Mouse (Mus musculus) T-helper 17 cell (primary cell): ENCODE measurements around the gene Nmb.

Experiments used
- in situ Hi-C, 2 experiments: fragments of 300-600 bp; cut with MboI, MseI; formaldehyde crosslinking; loops; 1 replicate in 1 of 2; 2 replicates in 1 of 2; pipeline ENCODE4 v1.15.1; 2025; ENCODE audit warnings: high pct_unique_total_duplicates in 2 of 2

The Nmb gene

DNA sequence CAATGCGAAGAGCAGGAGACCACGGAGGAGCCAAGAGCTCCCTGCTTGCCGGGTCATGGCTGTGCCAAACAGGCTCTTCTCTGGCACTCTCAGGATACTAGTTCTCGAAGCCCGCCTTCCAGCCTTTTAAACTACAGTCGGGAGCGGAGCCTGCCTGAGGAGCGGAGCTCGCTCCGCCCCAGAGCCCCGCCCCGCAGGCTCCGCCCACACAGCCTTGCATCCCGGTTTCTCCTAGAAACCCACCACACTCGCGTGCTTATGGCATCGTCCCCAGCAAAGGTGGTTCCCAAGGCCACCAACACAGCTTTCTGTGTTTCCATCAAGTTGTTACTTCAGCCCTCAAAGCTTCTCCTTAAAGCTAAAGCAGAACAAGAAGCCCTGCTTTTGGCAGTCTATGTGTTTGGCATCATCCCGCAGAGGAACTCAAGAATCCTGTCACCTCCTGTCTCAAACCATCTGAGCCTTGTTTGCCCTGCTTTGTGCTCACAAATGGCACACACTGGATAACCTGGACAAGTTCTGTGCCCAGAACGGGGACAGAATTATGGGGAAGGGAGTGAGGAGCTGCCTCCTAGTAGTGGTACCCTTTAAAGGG, at the start of gene Nmb:
Gene Nmb, minus strand, starts transcription at position 156 of the 595 bp plus-strand sequence.
- in situ Hi-C loops, result no loop called here

- in situ Hi-C loops, result no loop called here
Measured at GRCm38 (mm10) chr7:80954251-80954650, 49.4 kb upstream of the Nmb start.

DNA sequence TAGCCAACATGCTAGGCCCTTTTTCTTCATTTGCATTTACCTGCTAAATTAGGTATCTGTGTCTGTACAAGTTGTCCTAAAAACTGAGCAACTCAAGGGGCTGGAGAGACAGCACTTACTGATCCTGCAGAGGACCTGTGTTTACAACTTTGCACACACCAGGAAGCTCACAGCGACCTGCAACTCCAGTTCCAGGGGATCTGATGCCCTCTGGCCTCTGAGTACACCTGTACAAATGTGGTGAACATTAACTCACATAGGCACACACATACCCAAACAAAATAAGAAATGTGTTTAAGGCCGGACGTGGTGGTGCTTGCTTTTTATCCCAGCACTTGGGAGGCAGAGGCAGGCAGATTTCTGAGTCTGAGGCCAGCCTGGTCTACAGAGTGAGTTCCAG, 47.3 kb upstream of the Nmb start:
- in situ Hi-C loops, result no loop called here

DNA sequence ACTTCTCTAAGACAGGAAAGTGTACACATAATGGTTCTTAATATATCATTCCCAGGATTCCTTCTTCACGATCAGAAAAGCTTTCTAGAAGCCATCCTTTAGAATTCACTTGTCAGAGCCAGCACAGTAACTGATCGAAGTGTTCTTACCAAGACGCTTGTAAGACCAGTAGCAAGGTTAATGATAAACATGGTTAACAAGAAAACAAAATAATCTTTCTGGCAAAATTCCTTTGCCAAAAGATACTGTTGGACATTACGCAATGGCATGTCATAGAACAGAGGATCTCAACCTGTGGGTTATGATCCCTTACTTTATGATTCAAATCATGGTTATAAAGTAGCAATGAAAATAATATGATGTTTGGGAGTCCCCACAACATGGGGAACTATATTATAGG, 46.6 kb upstream of the Nmb start:
- in situ Hi-C loops, result no loop called here

- in situ Hi-C loops, result no loop called here
Measured at GRCm38 (mm10) chr7:80947445-80948350, 42.8 kb upstream of the Nmb start, which contains the start of gene Sec11a. TSS of gene Sec11a (minus strand) at chr7:80947780.

GRCm38 (mm10) chr7:80939808-80940207, 34.9 kb upstream of the Nmb start:
- in situ Hi-C loops, result loop anchor here (5.0 kb wide), 2 partner anchors 32 to 82 kb away; no protein-coding TSS in a partner anchor

DNA sequence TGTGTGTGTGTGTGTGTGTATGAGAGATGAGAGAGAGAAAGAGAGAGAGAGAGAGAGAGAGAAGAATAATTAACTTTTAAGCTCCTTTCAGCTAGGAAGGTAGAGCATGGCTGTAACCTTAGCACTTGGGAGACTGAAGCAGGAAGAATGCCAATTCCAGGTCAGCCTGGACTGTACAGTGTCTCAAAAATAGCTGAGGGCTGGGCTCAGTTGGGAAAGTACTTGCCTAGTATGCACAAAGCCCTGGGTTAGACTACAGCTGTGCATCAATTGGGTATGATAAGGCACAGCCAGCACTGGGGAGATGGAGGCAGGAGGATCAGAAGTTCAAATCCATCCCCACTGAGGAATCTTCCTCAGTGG, 32.4 kb upstream of the Nmb start:
- in situ Hi-C loops, result loop anchor here (5.0 kb wide), 2 partner anchors 35 to 85 kb away; no protein-coding TSS in a partner anchor

- in situ Hi-C loops, result loop anchor here (5.0 kb wide), 2 partner anchors 36 to 86 kb away; no protein-coding TSS in a partner anchor
Measured at GRCm38 (mm10) chr7:80936617-80937303, 31.9 kb upstream of the Nmb start.

DNA sequence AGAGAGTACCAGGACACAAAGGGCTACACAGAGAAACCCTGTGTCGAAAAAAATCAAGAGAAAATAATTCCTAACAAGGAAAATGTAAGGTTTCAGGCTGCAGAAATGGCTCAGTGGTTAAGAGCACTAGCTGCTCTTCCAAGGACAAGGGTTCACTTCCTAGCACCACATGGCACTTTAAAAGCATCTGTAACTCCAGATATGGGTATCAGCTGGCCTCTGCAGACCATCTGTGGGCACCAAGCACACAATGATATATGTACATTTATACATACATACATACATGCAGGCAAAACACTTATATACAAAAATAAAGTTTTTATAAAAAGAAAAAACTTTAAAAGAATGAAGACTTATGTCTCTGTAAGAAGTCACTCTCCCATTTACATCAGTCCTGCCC, 31.0 kb upstream of the Nmb start:
- in situ Hi-C loops, result loop anchor here (5.0 kb wide), 2 partner anchors 36 to 86 kb away; no protein-coding TSS in a partner anchor

DNA sequence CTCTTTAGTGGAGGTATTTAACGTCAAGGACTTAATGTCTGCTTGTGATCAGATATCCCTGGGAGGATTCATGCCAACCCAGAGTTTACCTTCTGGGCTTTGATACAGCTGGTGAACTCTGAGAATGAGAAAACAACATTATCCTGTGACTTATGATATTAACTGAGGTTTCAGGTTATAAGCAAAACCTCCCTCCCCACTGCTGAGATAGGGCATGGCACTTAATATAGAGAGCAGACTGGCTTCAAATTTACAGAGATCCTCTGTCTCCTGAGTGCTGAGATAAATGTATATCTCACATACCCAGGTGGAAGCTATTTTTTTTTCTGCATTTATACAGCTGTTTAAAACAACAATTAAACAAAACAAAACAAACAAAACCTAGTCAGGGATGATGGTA, 27.9 kb upstream of the Nmb start:
- in situ Hi-C loops, result no loop called here

DNA sequence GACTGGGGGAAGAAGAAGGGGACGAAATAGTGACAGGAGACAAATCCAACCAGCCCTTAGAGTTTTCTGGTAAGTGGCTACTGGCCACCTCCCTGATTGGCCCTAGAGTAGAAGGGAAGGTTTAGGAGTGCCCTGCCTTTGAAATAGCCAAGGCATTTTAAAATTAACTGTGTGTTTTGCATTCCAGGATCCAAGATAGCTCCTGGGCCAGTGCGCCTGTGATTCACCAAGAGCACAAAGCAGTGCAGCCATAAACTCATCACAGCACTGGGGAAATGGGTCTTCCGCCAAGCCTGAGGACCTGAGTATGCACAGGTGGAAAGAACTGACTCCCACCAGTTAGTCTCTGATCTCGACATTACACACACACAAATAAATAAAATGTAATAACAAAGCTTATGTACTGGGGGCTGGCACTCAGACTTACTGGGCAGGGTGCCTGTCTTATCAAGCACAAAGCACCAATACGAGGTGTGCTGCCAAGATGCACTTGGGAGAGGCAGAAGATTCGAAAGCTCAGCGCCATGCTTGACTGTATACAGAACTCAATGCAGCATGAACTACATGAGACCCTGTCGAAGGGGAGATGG, 26.8 kb upstream of the Nmb start:
- in situ Hi-C loops, result no loop called here

- in situ Hi-C loops, result no loop called here
Measured at GRCm38 (mm10) chr7:80923165-80923564, 18.3 kb upstream of the Nmb start.

GRCm38 (mm10) chr7:80919647-80920008, 14.8 kb upstream of the Nmb start:
- in situ Hi-C loops, result no loop called here

DNA sequence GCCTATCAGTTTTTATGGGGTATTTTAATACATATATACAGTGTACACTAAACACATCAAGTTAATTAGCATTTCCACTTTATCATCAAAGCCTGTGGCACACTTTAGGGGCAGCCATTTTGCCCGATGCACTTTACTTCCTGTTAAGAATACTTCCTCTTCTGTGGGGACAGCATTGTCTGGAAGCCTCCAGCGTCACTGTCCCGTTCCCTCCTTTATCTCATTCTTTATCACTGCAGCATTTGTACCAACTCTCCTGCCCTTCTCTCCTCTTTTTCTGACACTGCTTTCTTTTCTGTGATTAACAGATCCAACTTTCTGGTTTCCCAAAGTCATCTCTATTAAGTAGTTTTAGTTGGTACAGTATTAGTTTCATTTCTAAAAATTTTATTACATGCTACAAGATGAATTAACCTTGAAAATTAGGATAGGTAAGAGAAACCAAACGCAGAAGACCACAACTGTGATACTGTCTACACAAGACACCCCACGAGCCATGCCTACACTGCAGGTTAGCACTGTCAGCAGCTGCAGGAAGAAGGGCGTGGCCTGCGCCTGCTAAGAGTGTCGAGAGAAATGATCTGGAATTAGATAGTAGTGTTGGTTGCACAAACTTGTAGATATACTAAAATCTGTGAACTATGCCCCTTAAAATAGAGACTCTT, 14.2 kb upstream of the Nmb start:
- in situ Hi-C loops, result no loop called here

DNA sequence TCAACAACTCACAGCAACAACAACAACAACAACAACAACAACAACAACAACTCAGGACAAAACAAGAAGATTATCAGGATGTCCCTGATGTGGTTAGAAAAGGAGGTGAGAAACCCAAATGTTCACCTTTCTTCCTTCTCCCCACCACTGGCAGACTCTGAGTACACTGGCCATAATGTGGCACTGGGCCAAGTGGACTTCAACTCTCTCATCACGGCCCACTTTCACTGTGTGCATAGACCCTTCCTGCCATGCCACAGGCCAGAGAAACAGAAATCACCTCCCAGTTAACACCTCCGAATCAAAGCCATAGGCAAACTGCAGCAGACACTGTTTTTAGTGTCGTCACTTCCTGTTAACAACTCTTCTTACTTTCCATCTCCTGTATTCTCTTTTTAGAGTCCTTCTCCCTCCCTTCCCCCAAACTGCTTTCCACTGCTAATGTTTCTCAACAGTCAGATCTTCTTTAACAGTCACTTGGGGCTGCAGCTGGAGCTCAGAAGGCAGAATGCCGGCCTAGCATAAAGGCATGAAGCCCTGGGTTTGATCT, 13.1 kb upstream of the Nmb start:
- in situ Hi-C loops, result no loop called here

GRCm38 (mm10) chr7:80912496-80912895, 7.6 kb upstream of the Nmb start:
- in situ Hi-C loops, result no loop called here

DNA sequence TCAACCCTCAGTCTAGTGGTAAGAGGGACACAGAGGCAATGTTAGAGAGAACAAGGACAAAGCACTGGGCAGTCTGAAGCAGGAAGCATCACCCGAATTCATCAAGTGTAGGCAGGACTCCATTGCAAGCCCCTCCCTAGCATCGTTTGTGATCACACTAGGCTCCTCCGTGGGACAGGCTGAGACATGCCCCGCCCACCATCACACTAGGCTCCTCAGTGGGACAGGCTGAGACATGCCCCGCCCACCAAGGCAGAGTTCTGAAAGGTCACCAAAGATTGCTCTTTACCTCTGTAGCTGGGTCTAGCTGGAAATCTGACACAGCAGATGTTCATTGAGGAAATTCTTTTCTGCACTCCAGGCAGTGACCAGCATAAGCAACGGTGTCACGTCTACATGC, 6.2 kb upstream of the Nmb start:
- in situ Hi-C loops, result no loop called here

DNA sequence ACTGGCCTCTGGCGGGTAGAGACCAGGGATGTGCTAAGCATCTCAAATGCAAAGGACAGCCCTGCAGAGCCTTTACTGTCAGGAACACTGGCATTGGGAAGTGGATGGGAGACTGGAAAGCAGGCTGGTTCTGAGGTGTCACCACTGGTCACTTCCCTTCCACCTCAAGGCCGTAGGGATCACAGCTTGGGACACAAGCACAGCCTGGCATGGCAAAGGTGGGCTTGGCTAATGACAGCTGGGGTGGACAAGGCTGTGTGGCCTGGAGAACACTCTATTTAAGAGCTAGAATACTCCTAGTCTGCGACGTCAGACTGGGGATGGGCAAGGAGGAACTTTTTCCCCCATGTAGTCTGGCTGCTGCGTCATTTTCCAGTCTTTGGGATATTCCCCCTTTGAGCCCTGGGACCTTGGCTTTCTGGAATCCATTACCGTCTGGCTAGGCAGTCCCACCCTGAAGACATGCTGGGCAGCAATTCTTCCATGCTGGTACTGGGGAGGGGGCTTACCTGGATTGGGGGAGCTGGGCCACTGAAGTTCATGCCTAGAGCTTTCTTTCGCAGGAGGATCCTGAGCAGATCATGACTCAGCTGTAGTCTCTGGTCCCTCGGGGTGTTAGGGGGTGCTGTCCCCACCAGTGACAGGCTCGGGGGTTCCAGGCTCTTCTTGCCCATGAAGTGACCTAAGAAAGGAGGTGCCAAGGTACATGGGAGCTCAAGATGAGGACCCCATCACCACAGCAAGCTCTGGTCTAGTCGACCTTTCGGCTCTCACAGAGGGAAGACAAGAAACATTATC, 1.1 kb downstream of the Nmb start:
- in situ Hi-C loops, result no loop called here

- in situ Hi-C loops, result no loop called here
Measured at GRCm38 (mm10) chr7:80901541-80902274, 3.2 kb downstream of the Nmb start.
